32 mouse cellular contexts compared by ENCODE assay signal in the genomic region with DNA sequence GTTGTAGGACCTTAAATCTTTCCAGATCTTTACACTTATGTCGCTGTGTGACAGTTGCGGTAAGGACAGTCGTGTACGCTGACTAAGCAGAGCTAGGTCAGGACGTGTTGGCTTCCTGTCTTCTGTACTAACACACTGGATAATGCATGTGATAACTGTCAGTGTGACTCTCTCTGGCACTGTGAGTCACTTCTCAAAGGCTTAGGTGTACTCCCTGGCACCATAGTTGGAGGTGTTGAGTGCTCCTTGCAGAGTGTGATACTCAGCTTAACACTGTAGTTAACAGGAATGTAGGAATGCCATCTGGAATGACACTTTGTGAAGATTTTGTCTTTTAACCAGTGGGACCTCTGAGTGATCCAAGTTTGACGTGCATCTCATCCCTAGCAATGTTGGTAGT.
DNase-seq lines count a peak whose midpoint lies in the region; ATAC-seq lines count a peak whose summit lies in the region.
"Had no signal": no experiment of that assay in that cellular context is flagged by ENCODE, and none has a peak within 500 bp of the region (broad histone marks: within the 10 kb centered on the region; RNA-seq: fewer than 3 reads in every experiment).

No protein-coding gene starts in this region.

- peaks cover 14% of the 10 kb centered on the region for H3K4me1 ChIP-seq in forebrain, embryonic 15.5 days
- peaks cover 4% of the 10 kb centered on the region; the same call in 1 of the 2 replicates for H3K4me1 ChIP-seq in forebrain, embryonic 12.5 days
- H3K4me1 ChIP-seq: embryonic facial prominence, embryonic 10.5 days; embryonic facial prominence, embryonic 13.5 days; heart, embryonic 12.5 days; heart, embryonic 15.5 days; hindbrain, embryonic 10.5 days; hindbrain, embryonic 13.5 days; intestine, embryonic 15.5 days had no signal

- no peaks in the 10 kb centered on the region for H3K9me3 ChIP-seq in forebrain, embryonic 15.5 days
- H3K9me3 ChIP-seq in forebrain, embryonic 12.5 days = no peaks in the 10 kb centered on the region
- H3K9me3 ChIP-seq: embryonic facial prominence, embryonic 10.5 days; embryonic facial prominence, embryonic 13.5 days; heart, embryonic 12.5 days; heart, embryonic 15.5 days; hindbrain, embryonic 10.5 days; hindbrain, embryonic 13.5 days; intestine, embryonic 15.5 days had no signal

- H3K27me3 ChIP-seq in forebrain, embryonic 15.5 days = no peaks in the 10 kb centered on the region
- no peaks in the 10 kb centered on the region for H3K27me3 ChIP-seq in forebrain, embryonic 12.5 days
- H3K27me3 ChIP-seq: CH12.LX; embryonic facial prominence, embryonic 13.5 days; heart, embryonic 12.5 days; heart, embryonic 15.5 days; hindbrain, embryonic 13.5 days; intestine, embryonic 15.5 days; Patski had no signal

- 78% methylated on average over 6 of the region's 6 CpGs for WGBS in forebrain, embryonic 15.5 days
- WGBS in forebrain, embryonic 12.5 days = 91% methylated on average over 6 of the region's 6 CpGs

- 0 out of 2 replicates have a peak, but pooled peaks have one; percentile 30 for ATAC-seq in forebrain, embryonic 15.5 days (replicated peaks)
- no peak for ATAC-seq in forebrain, embryonic 12.5 days (ENCODE audit: low FRiP score)
- ATAC-seq: hindbrain, embryonic 16.5 days; intestine, embryonic 15.5 days; Patski had no signal

- H3K4me2 ChIP-seq in forebrain, embryonic 15.5 days (replicated peaks) = no peak overlapping the region
- H3K4me2 ChIP-seq in forebrain, embryonic 12.5 days = no peak overlapping the region
- H3K4me2 ChIP-seq: embryonic facial prominence, embryonic 13.5 days; heart, embryonic 12.5 days; heart, embryonic 15.5 days; hindbrain, embryonic 13.5 days; intestine, embryonic 15.5 days had no signal

- no peak overlapping the region for H3K9ac ChIP-seq in forebrain, embryonic 15.5 days (replicated peaks)
- H3K9ac ChIP-seq in forebrain, embryonic 12.5 days = no peak overlapping the region
- H3K9ac ChIP-seq: embryonic facial prominence, embryonic 13.5 days; heart, embryonic 12.5 days; heart, embryonic 15.5 days; hindbrain, embryonic 13.5 days; intestine, embryonic 15.5 days had no signal

- H3K36me3 ChIP-seq in forebrain, embryonic 15.5 days = peaks cover 5% of the 10 kb centered on the region; the same call in 1 of the 2 replicates
- no peaks in the 10 kb centered on the region for H3K36me3 ChIP-seq in forebrain, embryonic 12.5 days (replicated peaks)
- H3K36me3 ChIP-seq: embryonic facial prominence, embryonic 10.5 days; embryonic facial prominence, embryonic 13.5 days; G1E; heart, embryonic 12.5 days; heart, embryonic 15.5 days; hindbrain, embryonic 13.5 days; intestine, embryonic 15.5 days had no signal

- peak; percentile 45 to 56 for DNase-seq in frontal cortex, adult 2 months (ENCODE audit: extremely low spot score in 1 of 2, low spot score in 1 of 2)
- no peak for DNase-seq in frontal cortex, postnatal 14 days (ENCODE audit: low spot score in 2 of 2)
- DNase-seq in brain, adult 2 months (ENCODE audit: low read depth, low spot score) = peak; percentile 72
- no peak for DNase-seq in layer of hippocampus, adult 8-10 months (ENCODE audit: low spot score in 2 of 2)
- DNase-seq: adrenal gland, postnatal 10 days; adrenal gland, postnatal 36 days; B cell, adult 2 months; cerebellum, adult 11-12 months; cerebellum, adult 8-10 months; cerebellum, postnatal 10 days; cerebellum, postnatal 36 days; embryo, embryonic 11 days; gastrocnemius, postnatal 10 days; gastrocnemius, postnatal 36 days; heart, postnatal 10 days; heart, postnatal 36 days; kidney, adult 11 months; kidney, adult 8-10 months had no signal

- no peak overlapping the region for H3K27ac ChIP-seq in forebrain, embryonic 15.5 days (replicated peaks)
- no peak overlapping the region for H3K27ac ChIP-seq in forebrain, embryonic 12.5 days
- H3K27ac ChIP-seq: embryonic facial prominence, embryonic 10.5 days; embryonic facial prominence, embryonic 13.5 days; heart, embryonic 15.5 days; hindbrain, embryonic 10.5 days; hindbrain, embryonic 13.5 days; intestine, embryonic 15.5 days had no signal

- no peak overlapping the region for H3K4me3 ChIP-seq in forebrain, embryonic 15.5 days
- H3K4me3 ChIP-seq in forebrain, embryonic 12.5 days (replicated peaks) = no peak overlapping the region
- H3K4me3 ChIP-seq: embryonic facial prominence, embryonic 10.5 days; embryonic facial prominence, embryonic 13.5 days; erythroblast, embryonic 14.5 days; heart, embryonic 12.5 days; heart, embryonic 15.5 days; hindbrain, embryonic 10.5 days; hindbrain, embryonic 13.5 days; intestine, embryonic 15.5 days had no signal

Comparison
In these comparisons a context has a peak if more than half of its experiments do, and no peak if none do; other contexts are left out.
1. DNase-seq: peak in frontal cortex, adult 2 months (2 of 2) and brain, adult 2 months (single experiment); none in frontal cortex, postnatal 14 days (0 of 2) and layer of hippocampus, adult 8-10 months (0 of 2).